Mouse (Mus musculus) embryonic facial prominence, embryonic 15.5 days (tissue): ENCODE results near the gene Cdan1. TPM values are rescaled to one million over a fixed set of nuclear protein-coding genes. Genes with fewer than 3 reads are reported as not detected.
A peak's percentile ranks its signal among the peaks of the same experiment; 100 is the strongest.

Experiments used
- ATAC-seq: fragments of 200-750 bp; cut with Nextera tagmentation; 2 replicates; pipeline ENCODE4 v1.8.0; 2017; ENCODE audit warnings: low read depth, moderate TSS enrichment; ENCODE audit not compliant: insufficient number of reproducible peaks, low FRiP score, low TSS enrichment
- H3K27ac ChIP-seq: fragments of 300-500 bp; sonication (generic); replicated peaks from 2 replicates; pipeline ENCODE4 v1.5.1; 2015; ENCODE audit warnings: mild to moderate bottlenecking, inconsistent platforms
- H3K27me3 ChIP-seq: fragments of 300-500 bp; sonication (generic); 2 replicates; pipeline ENCODE4 v1.6.1; 2015; ENCODE audit warnings: inconsistent platforms
- H3K36me3 ChIP-seq: fragments of 300-500 bp; sonication (generic); 2 replicates; pipeline ENCODE4 v1.6.1; 2015; ENCODE audit warnings: mild to moderate bottlenecking, inconsistent platforms
- H3K4me1 ChIP-seq: fragments of 300-500 bp; sonication (generic); 2 replicates; pipeline ENCODE4 v1.6.1; 2015; ENCODE audit warnings: inconsistent platforms
- H3K4me2 ChIP-seq: fragments of 300-500 bp; sonication (generic); replicated peaks from 2 replicates; pipeline ENCODE4 v1.6.1; 2015; ENCODE audit warnings: mild to moderate bottlenecking, inconsistent platforms
- H3K4me3 ChIP-seq: fragments of 300-500 bp; sonication (generic); replicated peaks from 2 replicates; pipeline ENCODE4 v1.5.1; 2015; ENCODE audit warnings: mild to moderate bottlenecking, inconsistent platforms
- H3K9ac ChIP-seq: fragments of 300-500 bp; sonication (generic); 2 replicates; pipeline ENCODE4 v1.6.1; 2015; ENCODE audit warnings: inconsistent platforms
- H3K9me3 ChIP-seq: fragments of 300-500 bp; sonication (generic); replicated peaks from 2 replicates; pipeline ENCODE4 v1.6.1; 2016; ENCODE audit warnings: inconsistent platforms
- WGBS: fragments of 180-500 bp; shearing (Covaris S2); methylation state at CpG from one replicate; pipeline ENCODE4 v1.1.7; 2015; 5-methylcytosine and 5-hydroxymethylcytosine counted together
- polyA plus RNA-seq: library from polyadenylated mRNA; unstranded; fragments of >200 nt; fragmentation: Nextera tagmentation; extraction: Ambion mirVana; gene quantifications from 2 replicates; pipeline ENCODE4 v1.2.1, GENCODE M21; 2015

Gene Cdan1
- polyA plus RNA-seq, 1 experiment from 2014 or later: 6.7 TPM

- 40% methylated on average over 1 of the region's 1 CpGs for WGBS
- Histone ChIP-seq H3K9me3 (no peaks in the 10 kb centered on the region), H3K9ac (no peak overlapping the region), H3K4me2 (no peak overlapping the region), H3K27ac (no peak overlapping the region), H3K4me3 (no peak overlapping the region), H3K4me1 (0 out of 2 replicates have a peak, but pooled peaks cover 4% of the 10 kb centered on the region), H3K27me3 (no peaks in the 10 kb centered on the region), H3K36me3 (no peaks in the 10 kb centered on the region)
- ATAC-seq: no peak
These were observed 2.7 kb upstream of the Cdan1 start for GRCm38 (mm10) chr2:120852626-120853025.

- Histone ChIP-seq H3K9me3 (no peaks in the 10 kb centered on the region), H3K9ac (peak within 1 kb of the TSS; percentile 75), H3K27me3 (no peaks in the 10 kb centered on the region), H3K4me3 (peak within 1 kb of the TSS; percentile 95), H3K27ac (peak within 1 kb of the TSS; percentile 65; the same call in 1 of the 2 replicates), H3K4me2 (peak within 1 kb of the TSS; percentile 80), H3K4me1 (0 out of 2 replicates have a peak, but pooled peaks cover 4% of the 10 kb centered on the region), H3K36me3 (no peaks in the 10 kb centered on the region)
- WGBS: under 1% methylated on average over 39 of the region's 39 CpGs
- ATAC-seq: peak; percentile 100
These were observed 625 bp upstream of the Cdan1 start, which contains the start of gene Ttbk2 for GRCm38 (mm10) chr2:120850424-120851082. Gene Ttbk2, minus strand, starts transcription at chr2:120850604.

- Histone ChIP-seq H3K4me3 (no peak overlapping the region), H3K9ac (no peak overlapping the region), H3K27me3 (no peaks in the 10 kb centered on the region), H3K27ac (no peak overlapping the region), H3K36me3 (no peaks in the 10 kb centered on the region), H3K4me2 (no peak overlapping the region), H3K4me1 (no peaks in the 10 kb centered on the region), H3K9me3 (no peaks in the 10 kb centered on the region)
- WGBS: 100% methylated on average over 1 of the region's 1 CpGs
- ATAC-seq: no peak
These were observed 4.6 kb downstream of the Cdan1 start for GRCm38 (mm10) chr2:120845280-120845679.

DNA sequence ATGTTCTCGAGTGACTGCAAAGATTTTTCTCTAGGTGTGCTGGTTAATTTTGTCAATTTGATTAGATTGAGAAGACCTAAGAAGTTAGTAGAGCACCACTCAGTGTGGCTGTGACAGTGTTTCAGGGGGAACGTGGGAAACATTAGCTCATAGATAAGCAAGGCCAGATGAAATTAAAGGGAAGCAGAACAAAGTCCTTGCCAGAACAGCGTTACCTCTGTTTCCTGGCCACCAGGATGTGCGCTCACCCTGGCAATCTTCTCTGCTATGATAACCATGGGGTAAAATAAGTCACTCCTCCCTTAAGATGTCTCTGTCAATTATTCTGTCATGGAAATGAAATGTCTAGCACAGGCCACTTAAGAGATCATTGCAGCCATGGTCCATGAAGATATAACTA, 5.9 kb downstream of the Cdan1 start:
- H3K27ac ChIP-seq: no peak overlapping the region
- 70% methylated on average over 4 of the region's 4 CpGs for WGBS
- H3K9ac ChIP-seq: no peak overlapping the region
- H3K4me2 ChIP-seq: no peak overlapping the region
- ATAC-seq: no peak
- no peaks in the 10 kb centered on the region for H3K4me1 ChIP-seq
- no peaks in the 10 kb centered on the region for H3K9me3 ChIP-seq
- no peak overlapping the region for H3K4me3 ChIP-seq
- no peaks in the 10 kb centered on the region for H3K36me3 ChIP-seq
- H3K27me3 ChIP-seq: no peaks in the 10 kb centered on the region

GRCm38 (mm10) chr2:120841211-120841610, 8.7 kb downstream of the Cdan1 start:
- Histone ChIP-seq H3K9ac (no peak overlapping the region), H3K27ac (no peak overlapping the region), H3K4me1 (no peaks in the 10 kb centered on the region), H3K9me3 (no peaks in the 10 kb centered on the region), H3K36me3 (no peaks in the 10 kb centered on the region), H3K4me3 (no peak overlapping the region), H3K4me2 (no peak overlapping the region), H3K27me3 (no peaks in the 10 kb centered on the region)
- ATAC-seq: no peak
- 78% methylated on average over 1 of the region's 1 CpGs for WGBS

DNA sequence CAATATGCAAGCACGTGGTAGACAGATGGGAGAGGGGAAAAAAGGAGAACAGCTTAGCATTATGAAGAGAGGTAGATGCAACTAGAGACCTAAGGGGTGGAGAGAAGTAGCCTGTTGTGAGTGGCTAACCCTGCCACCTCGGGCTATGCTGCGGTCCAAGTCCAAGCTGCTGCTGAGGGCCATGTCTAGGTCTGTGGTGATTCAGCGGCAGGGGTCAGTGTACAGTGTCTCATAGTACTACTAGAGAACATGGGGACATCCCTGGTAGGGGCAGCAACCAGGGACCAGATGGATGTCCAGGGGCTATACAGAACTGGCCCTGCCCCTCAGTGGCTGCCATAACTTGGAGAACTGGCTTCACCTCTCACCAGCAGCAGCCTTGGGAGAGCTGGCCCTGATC, 14.8 kb downstream of the Cdan1 start:
- H3K27ac ChIP-seq: no peak overlapping the region
- H3K36me3 ChIP-seq: 0 out of 2 replicates have a peak, but pooled peaks cover 4% of the 10 kb centered on the region
- H3K9ac ChIP-seq: no peak overlapping the region
- no peaks in the 10 kb centered on the region for H3K27me3 ChIP-seq
- 0 out of 2 replicates have a peak, but pooled peaks cover 4% of the 10 kb centered on the region for H3K9me3 ChIP-seq
- WGBS: 96% methylated on average over 4 of the region's 4 CpGs
- no peak overlapping the region for H3K4me2 ChIP-seq
- no peak for ATAC-seq
- no peak overlapping the region for H3K4me3 ChIP-seq
- no peaks in the 10 kb centered on the region for H3K4me1 ChIP-seq

- ATAC-seq: no peak
- Histone ChIP-seq H3K36me3 (0 out of 2 replicates have a peak, but pooled peaks cover 5% of the 10 kb centered on the region), H3K9ac (no peak overlapping the region), H3K27me3 (no peaks in the 10 kb centered on the region), H3K4me3 (no peak overlapping the region), H3K4me2 (no peak overlapping the region), H3K27ac (no peak overlapping the region), H3K4me1 (no peaks in the 10 kb centered on the region), H3K9me3 (no peaks in the 10 kb centered on the region)
- WGBS: 68% methylated on average over 1 of the region's 1 CpGs
These were observed 22.8 kb downstream of the Cdan1 start for GRCm38 (mm10) chr2:120826936-120827638.

DNA sequence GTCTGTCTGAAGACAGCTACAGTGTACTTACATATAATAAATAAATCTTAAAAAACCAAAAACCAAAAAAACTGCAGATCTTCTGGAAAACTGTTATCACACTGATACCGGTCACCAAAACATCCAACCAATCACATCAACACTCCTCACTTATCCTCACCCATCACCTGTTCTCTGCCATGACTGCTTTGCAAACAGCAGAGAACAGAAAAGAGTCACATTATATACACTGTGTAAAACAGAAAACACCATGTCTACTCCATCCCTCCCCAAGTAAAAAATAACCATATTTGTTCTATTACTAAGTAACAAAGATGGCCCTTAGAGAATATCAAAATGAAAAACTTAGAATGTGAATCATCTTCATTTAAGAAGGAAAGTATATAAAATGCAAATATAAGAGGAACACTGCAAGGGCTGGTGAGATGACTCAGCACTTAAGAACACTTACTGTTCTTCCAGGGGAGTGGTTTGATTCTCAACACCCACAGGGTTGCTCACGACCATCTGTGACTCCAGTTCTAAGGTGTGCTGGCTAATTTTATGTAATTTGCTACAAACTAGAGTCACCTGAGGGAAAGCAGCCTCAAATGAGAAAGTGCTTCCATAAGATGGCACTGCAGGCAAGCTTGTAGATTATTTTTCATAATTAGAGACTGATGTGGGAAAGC, 79.5 kb downstream of the Cdan1 start:
- Histone ChIP-seq H3K4me1 (no peaks in the 10 kb centered on the region), H3K27me3 (no peaks in the 10 kb centered on the region), H3K9me3 (no peaks in the 10 kb centered on the region), H3K9ac (no peak overlapping the region), H3K27ac (no peak overlapping the region), H3K4me3 (no peak overlapping the region), H3K4me2 (no peak overlapping the region), H3K36me3 (peaks cover 17% of the 10 kb centered on the region; the same call in 1 of the 2 replicates)
- no peak for ATAC-seq
- 77% methylated on average over 2 of the region's 2 CpGs for WGBS

DNA sequence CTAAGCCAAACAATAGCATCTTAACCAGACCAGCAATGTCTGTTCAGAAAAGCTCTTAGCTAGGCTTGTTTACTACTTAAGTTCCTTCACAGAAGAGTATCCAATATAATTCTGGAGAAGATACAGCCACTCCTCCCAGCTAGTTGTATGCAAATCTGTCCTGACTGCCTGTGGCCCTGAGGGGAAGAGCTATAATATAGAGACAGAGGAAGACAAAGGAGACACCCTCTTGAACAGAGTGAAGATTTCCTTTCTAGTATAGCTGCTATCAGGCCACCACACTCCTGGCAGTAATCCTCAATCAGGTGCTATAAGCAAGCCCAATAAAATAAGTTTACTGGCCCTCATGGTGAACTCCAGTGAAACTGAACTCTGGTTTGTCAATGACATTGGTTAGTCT, 88.0 kb downstream of the Cdan1 start:
- no peak overlapping the region for H3K27ac ChIP-seq
- H3K27me3 ChIP-seq: no peaks in the 10 kb centered on the region
- no peak overlapping the region for H3K4me2 ChIP-seq
- no peak overlapping the region for H3K9ac ChIP-seq
- no peak overlapping the region for H3K4me3 ChIP-seq
- H3K36me3 ChIP-seq: peaks cover 35% of the 10 kb centered on the region
- ATAC-seq: no peak
- no peaks in the 10 kb centered on the region for H3K9me3 ChIP-seq
- no peaks in the 10 kb centered on the region for H3K4me1 ChIP-seq

DNA sequence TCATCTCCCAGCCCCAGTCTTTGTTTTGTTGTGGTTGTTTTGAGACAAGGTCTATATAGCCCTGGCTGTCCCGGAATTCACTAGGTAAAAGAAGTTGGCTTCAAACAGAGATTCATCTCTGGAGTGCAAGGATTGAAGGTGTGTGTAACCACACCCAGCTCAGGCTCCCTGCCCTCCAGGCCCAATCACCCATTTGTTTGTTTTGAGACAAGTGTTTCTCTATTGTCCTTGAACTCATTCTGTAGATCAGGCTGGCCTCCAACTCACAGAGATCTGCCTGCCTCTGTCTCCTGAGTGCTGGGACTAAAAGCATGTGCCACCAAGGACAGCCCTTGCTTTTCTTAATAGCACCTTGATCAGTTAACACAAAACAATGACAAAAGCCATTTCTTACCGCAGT, 101.9 kb downstream of the Cdan1 start:
- 95% methylated on average over 2 of the region's 2 CpGs for WGBS
- no peak for ATAC-seq
- H3K4me3 ChIP-seq: no peak overlapping the region

DNA sequence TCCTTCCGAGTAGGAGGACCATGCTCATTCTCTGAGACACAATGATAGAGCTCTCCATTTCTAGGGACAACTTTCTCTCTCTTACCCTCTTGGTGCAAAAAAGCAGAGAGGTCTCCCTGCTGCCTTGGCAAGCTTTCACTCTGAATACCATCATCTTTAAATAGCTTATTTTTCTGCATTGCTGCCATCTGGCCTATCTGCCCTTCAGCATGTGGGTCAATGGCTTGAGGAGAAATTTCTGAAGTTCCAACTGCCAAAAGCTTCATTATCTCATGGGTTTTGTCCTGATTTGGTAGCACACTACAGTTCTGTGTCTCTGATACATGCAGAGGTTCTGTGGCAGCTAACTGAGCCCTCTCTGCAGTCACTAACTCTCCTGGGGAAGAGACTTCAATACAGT, 104.4 kb downstream of the Cdan1 start:
- no peak for ATAC-seq
- no peak overlapping the region for H3K9ac ChIP-seq
- H3K4me3 ChIP-seq: no peak overlapping the region
- H3K36me3 ChIP-seq: peaks cover 35% of the 10 kb centered on the region
- H3K4me2 ChIP-seq: no peak overlapping the region
- no peaks in the 10 kb centered on the region for H3K9me3 ChIP-seq
- no peaks in the 10 kb centered on the region for H3K27me3 ChIP-seq
- H3K27ac ChIP-seq: no peak overlapping the region
- WGBS: 88% methylated on average over 1 of the region's 1 CpGs
- H3K4me1 ChIP-seq: no peaks in the 10 kb centered on the region

More for the DNA sequence above, 101.9 kb downstream of the Cdan1 start:
- H3K9me3 ChIP-seq: no peaks in the 10 kb centered on the region
- no peak overlapping the region for H3K27ac ChIP-seq
- H3K27me3 ChIP-seq: no peaks in the 10 kb centered on the region
- no peak overlapping the region for H3K4me2 ChIP-seq
- no peak overlapping the region for H3K9ac ChIP-seq
- no peaks in the 10 kb centered on the region for H3K4me1 ChIP-seq
- H3K36me3 ChIP-seq: peaks cover 35% of the 10 kb centered on the region
